Mouse (Mus musculus) frontal cortex, postnatal 25 days (tissue): ENCODE data around the gene Hamp.
"Not testable (repeated sequence)": the region's sequence is repeated elsewhere in the genome, so short reads cannot be mapped to it uniquely, and the experiment has no call there.

Experiments
- DNase-seq, 2 experiments: peaks; one replicate each; pipeline ENCODE4 v3.0.0; 2022; ENCODE audit warnings: low spot score in 2 of 2

The Hamp gene

GRCm38 (mm10) chr7:30956357-30956751, 12.5 kb upstream of the Hamp start:
- DNase-seq, result no peak

GRCm38 (mm10) chr7:30955584-30956356, 11.9 kb upstream of the Hamp start:
- DNase-seq, result peak; percentile 63 to 80

GRCm38 (mm10) chr7:30954971-30955520, 11.2 kb upstream of the Hamp start:
- no peak for DNase-seq

GRCm38 (mm10) chr7:30954036-30954435, 10.2 kb upstream of the Hamp start:
- DNase-seq, result no peak

GRCm38 (mm10) chr7:30953459-30953858, 9.6 kb upstream of the Hamp start:
- DNase-seq, result no peak

DNA sequence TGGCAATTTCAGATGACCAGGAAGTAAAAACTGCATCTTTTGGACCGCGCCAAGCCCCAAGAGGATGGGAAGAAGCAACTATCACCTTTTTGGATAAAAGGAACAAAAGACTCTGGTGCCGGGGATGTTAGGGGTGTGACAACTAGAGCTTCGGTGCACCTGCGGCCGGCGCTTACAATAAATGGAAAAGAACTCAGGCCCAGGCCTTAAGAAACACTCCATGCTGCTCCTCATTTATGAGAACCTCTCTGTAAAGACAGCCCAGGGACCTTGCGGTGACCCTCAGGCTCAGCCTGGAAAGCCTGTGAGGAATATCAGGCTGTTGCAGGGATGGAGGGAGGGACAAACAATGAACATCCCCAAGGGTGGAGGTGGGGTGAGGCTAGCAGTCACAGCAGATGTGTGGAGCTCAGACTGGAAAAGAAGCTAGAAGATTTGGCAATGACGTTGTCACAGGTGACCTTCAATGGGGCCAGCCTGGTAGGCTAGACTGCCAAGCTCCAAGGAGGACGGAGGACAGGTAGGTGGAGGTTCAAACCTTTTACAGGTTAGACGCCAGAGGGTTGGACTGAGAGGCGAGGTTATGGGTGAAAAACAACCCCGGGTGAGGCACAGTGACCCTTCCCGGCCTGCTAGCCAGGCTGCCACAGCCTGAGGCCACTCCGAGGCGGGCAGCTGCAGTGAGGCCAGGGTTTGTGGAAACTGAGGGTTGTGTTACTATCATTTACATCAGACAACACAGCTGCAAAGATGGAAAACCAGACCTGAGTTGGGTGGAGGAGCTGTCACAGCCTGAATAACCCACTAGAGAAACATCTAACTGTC, 8.8 kb upstream of the Hamp start:
- DNase-seq, result no peak

- DNase-seq, result not testable (repeated sequence)
These were observed 6.1 kb upstream of the Hamp start for GRCm38 (mm10) chr7:30949902-30950301.

- DNase-seq, result no peak
These were observed 2.0 kb upstream of the Hamp start for GRCm38 (mm10) chr7:30945876-30946275.

GRCm38 (mm10) chr7:30945466-30945865, 1.6 kb upstream of the Hamp start:
- not testable (repeated sequence) for DNase-seq

GRCm38 (mm10) chr7:30944706-30945105, 874 bp upstream of the Hamp start:
- not testable (repeated sequence) for DNase-seq

DNA sequence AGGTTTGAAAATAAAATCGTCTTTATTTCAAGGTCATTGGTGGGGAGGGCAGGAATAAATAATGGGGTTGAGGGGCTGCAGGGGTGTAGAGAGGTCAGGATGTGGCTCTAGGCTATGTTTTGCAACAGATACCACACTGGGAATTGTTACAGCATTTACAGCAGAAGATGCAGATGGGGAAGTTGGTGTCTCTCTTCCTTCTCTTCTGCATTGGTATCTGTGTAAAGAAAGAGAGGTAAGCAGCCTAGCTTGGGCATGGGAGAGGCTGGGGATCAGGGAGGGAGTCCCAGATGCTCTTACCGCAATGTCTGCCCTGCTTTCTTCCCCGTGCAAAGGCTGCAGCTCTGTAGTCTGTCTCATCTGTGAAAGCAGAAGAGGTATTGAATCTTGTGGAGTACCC, 1.5 kb downstream of the Hamp start:
- not testable (repeated sequence) for DNase-seq

DNA sequence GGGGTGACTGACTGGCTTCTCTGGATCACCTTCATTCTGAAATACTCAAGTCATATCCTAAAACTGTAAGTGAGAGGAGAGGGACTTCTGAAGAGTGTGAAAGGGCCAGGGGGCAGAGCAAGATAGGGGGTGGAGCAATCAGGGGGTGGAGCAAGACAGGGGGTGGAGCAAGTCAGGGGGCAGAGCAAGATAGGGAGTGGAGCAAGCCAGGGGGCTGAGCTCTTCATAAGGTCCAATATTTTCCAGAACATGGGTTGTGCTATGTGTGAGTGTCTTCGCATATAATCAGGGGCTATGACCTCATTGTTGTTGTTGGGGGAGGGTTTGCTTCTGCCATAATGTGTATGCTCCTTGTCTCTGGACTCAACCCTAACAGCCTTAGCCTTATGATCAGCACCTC, 3.8 kb downstream of the Hamp start:
- DNase-seq, result not testable (repeated sequence)

DNA sequence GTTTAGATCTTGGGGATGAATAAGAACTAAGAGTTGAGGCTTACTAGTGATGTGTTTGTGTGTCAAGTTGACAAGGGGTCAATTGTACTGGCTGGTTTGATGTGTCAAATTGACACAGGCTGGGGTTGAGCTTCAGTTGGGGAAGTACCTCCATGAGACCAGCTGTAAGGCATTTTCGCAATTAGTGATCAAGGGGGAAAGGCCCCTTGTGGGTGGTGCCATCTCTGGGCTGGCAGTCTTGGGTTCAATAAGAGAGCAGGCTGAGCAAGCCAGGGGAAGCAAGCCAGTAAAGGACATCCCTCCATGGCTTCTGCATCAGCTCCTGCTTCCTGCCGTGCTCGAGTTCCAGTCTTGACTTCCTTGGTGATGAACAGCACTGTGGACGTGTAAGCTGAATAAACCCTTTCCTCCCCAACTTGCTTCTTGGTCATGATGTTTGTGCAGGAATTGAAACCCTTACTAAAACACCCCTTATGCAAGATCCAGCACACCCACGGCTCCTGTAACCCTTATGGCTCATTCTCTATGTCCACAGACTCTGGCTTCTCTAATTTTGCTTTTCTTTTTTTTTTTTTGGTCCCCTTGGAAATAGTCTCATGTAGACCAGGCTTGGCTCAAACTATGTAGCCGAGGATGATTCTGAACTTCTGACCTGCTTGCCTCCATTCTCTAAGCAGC, 8.3 kb downstream of the Hamp start:
- DNase-seq, result not testable (repeated sequence)

DNA sequence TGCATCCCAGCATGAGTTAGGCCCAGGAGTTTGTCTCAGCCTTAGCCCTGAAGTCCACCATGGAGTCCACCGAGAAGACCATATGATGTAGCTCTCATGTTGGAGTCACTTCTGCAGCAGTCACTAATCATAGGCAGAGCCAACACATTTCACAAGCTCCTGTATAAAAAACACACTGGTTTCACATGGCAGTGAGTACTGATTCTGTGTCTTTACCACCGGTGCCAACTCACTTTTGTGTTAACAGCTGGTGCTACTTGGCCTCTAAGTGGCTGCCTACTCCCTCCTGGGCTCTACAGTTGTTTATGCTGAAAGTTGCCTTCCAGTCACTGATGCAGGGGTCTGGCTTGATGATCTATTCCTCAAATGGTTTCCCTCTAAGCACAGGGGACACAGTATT, 19.3 kb downstream of the Hamp start, which contains the start of gene Hamp2:
TSS of gene Hamp2 (minus strand) at position 101 of the 400 bp plus-strand sequence.
- not testable (repeated sequence) for DNase-seq

DNA sequence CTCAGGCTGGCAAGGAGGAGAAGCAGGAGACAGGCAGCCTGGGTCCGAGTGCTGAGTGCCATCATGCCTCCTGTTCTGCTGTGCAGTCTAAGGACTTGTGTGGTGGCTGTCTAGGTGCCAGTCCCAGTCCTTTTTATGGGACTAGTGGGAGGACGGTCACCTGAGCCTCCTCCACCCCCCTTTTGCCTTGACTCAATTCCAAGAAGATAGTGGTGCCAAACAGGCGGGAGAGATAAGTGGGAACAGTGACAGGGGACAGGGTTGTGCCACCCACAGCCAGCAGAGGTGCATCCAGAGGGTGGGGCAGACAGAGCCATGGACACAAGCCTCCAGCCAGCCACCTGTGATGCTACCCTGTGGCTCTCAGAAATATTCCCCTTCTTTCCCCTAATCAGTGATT, 19.8 kb downstream of the Hamp start:
- no peak for DNase-seq

- DNase-seq, result not testable (repeated sequence)
These were observed 21.3 kb downstream of the Hamp start for GRCm38 (mm10) chr7:30922490-30922889.

DNA sequence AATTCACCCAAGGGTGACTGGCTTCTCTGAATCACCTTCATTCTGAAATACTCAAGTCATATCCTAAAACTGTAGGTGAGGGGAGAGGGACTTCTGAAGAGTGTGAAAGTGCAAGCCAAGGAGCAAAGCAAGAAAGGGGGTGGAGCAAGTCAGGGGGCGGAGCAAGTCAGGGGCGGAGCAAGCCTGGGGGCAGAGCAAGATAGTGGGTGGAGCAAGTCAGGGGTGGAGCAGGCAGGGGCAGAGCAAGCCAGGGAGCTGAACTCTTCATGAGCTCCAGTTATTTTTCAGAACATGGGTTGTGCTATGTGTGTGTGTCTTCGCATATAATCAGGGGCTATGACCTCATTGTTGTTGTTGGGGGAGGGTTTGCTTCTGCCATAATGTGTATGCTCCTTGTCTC, 23.6 kb downstream of the Hamp start:
- DNase-seq, result no peak

GRCm38 (mm10) chr7:30917219-30917618, 26.6 kb downstream of the Hamp start:
- no peak for DNase-seq

DNA sequence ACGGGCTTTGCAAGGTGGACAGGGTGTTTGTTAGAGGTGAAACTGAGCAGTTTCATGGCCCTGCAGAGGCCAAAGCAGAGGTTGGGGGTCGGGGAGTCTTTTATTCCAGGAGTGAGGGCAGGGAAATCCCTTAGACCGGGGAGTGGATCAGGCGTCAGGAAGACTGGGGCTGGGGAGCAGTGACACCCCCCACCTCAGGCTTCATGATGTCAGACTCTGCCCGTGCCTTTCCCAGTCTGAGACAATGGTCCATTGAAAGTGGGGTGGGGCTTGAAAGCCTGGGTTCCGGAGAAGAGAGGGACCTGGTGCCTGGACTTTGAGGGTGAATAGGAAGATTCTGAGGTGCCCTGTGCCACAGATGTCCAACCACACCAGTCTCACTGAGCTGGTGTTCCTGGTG, 27.1 kb downstream of the Hamp start:
- no peak for DNase-seq

DNA sequence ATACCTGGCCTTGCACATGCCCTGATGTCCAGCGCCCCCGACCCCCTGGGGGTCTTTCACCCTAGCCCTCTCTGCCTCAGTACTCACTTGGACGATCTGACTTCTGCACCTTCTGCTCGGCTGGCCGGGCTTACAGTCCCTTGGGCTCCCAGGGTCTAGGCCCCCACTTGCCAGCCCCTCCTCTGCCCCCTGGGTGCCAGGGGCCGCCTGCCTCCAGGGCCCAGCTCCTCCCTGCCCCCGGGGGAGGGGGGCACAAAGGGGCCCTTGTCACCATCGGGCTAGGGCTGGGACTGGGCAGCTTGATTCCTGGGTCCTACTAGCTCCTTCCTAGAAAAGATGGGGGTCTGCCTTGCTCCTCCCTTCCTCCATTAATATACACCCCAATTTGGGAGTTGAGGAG, 29.1 kb downstream of the Hamp start, which contains the start of gene Mag:
TSS of gene Mag (minus strand) at position 142 of the 400 bp plus-strand sequence.
- no peak for DNase-seq

DNA sequence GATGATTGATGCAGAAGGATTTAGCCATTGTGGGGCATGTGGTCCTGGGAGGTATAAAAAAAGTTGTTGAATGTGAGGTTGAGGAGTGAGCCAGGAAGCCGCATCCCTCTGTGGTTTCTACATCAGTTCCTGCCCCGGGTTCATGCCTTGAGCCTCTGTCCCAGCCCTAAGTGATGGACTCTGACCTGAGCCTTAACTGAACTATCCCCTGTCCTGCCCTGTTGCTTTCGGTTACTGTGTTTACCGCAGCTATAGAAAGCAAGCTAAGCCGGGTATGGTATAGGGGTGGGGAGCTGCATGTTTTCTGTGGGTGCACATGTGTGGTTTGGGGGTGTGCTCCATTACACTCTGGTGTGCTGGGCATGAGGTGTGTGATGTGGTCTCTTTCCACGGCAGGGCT, 34.1 kb downstream of the Hamp start:
- no peak for DNase-seq

- DNase-seq, result no peak
These were observed 34.8 kb downstream of the Hamp start for GRCm38 (mm10) chr7:30908992-30909431.
